Mouse (Mus musculus) megakaryocyte, embryonic 14.5 days (primary cell): ENCODE measurements around the gene Chd5. TPM values are rescaled to one million over a fixed set of nuclear protein-coding genes. Genes with fewer than 3 reads are reported as not detected.

Experiments used
- H3K27me3 ChIP-seq: replicated peaks from 2 replicates; pipeline ENCODE3; 2012; ENCODE audit warnings: inconsistent platforms
- H3K36me3 ChIP-seq: replicated peaks from 2 replicates; pipeline ENCODE3; 2012; ENCODE audit warnings: low read length, inconsistent platforms, mixed read lengths
- H3K4me1 ChIP-seq: 2 replicates; pipeline ENCODE4 v1.6.1; 2012; ENCODE audit warnings: inconsistent platforms
- H3K4me3 ChIP-seq: replicated peaks from 2 replicates; pipeline ENCODE3; 2012; ENCODE audit warnings: moderate library complexity, mild to moderate bottlenecking, inconsistent platforms
- H3K9me3 ChIP-seq: 2 replicates; pipeline ENCODE4 v1.6.1; 2012; ENCODE audit warnings: inconsistent platforms
- FLI1 ChIP-seq: IDR thresholded peaks from 2 replicates; pipeline ENCODE4 v1.6.1; 2012; ENCODE audit warnings: low read length, inconsistent platforms, mixed read lengths
- GATA1 ChIP-seq: IDR thresholded peaks from 3 replicates; pipeline ENCODE4 v1.6.1; 2012; ENCODE audit warnings: mixed read lengths, low read length, inconsistent platforms, borderline replicate concordance
- polyA plus RNA-seq: library from polyadenylated mRNA; stranded (reverse); fragments of >175 nt; gene quantifications from 2 replicates; pipeline ENCODE4 v1.2.3, GENCODE M21; 2012; ENCODE audit warnings: low replicate concordance; ENCODE audit not compliant: insufficient read depth

Chd5 gene
- 1.7 and 4.2 TPM in 2 replicates for polyA plus RNA-seq

DNA sequence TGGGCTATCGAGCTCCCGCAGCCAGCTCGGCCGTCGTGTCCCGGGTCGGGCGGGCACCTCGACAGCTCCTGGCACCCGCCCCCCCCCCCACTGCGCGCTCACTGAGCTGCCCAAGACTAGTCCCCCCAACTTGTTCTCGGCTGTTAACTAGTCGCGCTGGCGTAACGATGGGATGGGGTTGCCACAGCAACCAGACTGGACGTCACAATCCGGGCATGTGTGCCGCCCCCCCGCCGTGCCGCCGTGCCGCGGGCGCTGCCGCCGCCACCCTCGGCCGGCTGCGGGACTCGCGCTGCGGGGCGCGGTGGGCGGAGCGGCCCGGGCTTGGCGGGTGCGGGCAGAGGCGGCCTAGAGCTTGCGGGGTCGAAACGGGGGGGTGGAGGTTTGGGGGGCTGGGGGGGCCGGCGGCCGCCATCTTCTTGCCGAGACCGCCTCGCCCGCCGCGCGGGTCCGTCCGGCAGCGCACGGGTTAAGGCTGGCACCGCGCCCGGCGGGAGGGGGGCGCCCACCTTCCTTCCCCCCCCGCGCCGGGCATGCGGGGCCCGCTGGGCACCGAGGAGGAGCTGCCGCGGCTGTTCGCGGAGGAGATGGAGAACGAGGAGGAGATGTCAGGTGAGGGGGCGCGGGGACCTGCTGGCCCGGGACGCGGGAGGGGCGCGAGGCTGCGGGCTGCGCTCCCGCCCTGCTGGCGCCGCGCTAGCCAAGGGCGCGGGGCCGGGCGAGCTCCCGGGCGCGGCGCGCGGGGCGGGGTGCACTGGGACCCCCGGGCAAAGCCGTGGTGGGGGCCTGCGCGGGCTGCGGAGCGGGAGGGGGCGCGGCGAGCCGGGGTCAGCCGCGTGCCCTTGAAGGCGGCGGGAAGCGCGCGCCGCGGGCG lies at the start of gene Chd5:
Gene Chd5 (plus strand): TSS at position 233 of the 874 bp plus-strand sequence.
- TF ChIP-seq GATA1, result no peak
- TF ChIP-seq FLI1, result no peak
- no peaks in the 10 kb centered on the region for H3K9me3 ChIP-seq
- peaks cover 56% of the 10 kb centered on the region for H3K4me1 ChIP-seq
- H3K36me3 ChIP-seq, result peaks cover 26% of the 10 kb centered on the region
- peak within 1 kb of the TSS; percentile 85 for H3K4me3 ChIP-seq
- H3K27me3 ChIP-seq, result peaks cover 56% of the 10 kb centered on the region

DNA sequence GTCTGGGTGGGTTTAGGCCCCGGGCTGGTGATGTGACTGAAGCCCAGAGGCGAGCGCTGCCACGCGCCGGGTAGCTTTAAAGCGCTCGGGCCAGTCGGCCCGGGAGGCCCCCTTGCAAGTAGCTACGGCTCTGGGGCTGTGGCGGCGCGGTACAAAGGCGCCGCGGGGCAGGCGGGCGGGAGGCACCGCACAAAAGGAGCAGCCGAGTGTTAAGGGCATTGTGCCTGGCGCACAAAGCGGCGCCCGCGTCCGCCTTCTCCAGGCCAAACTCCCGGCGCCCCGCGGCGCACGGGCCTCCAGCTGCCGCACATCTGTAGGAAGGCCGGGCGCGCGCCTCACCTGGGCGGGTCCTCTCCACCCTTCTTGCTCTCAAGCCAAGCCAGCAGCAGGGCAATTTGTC lies 48.1 kb upstream of the Chd5 start:
- Histone ChIP-seq H3K4me1 (peaks cover 51% of the 10 kb centered on the region), H3K9me3 (no peaks in the 10 kb centered on the region; the same call in 1 of the 2 replicates), H3K27me3 (peaks cover 76% of the 10 kb centered on the region), H3K36me3 (no peaks in the 10 kb centered on the region), H3K4me3 (no peak overlapping the region)
- no peak for TF ChIP-seq FLI1
- TF ChIP-seq GATA1, result no peak

GRCm38 (mm10) chr4:152290991-152291390 lies 47.5 kb upstream of the Chd5 start:
- no peaks in the 10 kb centered on the region for H3K36me3 ChIP-seq
- peaks cover 55% of the 10 kb centered on the region for H3K4me1 ChIP-seq
- no peaks in the 10 kb centered on the region; the same call in 1 of the 2 replicates for H3K9me3 ChIP-seq
- peaks cover 70% of the 10 kb centered on the region for H3K27me3 ChIP-seq
- TF ChIP-seq GATA1 (no peak), FLI1 (no peak)
- no peak overlapping the region for H3K4me3 ChIP-seq

DNA sequence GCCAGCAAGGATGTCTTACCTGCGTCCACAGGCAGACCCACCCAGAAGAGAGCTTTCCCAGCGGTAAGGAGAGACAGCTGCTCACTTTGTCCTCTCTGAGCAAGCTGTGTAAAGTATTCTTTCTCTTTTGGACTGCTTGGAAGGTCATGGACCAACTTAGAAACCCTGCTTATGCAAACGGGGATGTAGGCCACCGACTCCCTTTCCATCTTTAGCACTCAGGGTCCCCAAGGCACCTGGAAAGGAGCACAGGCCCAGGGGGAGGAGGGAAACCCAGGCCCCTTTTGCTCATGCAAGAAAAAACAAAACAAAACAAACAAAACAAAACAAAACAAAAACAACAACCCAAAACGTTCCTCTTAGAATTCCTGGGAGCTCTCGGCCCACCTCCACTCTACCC lies 46.9 kb upstream of the Chd5 start, which contains the start of gene Hes3:
Gene Hes3 (minus strand): TSS at position 101 of the 400 bp plus-strand sequence.
- Histone ChIP-seq H3K27me3 (peaks cover 64% of the 10 kb centered on the region), H3K36me3 (no peaks in the 10 kb centered on the region)
- TF ChIP-seq FLI1, result no peak
- TF ChIP-seq GATA1, result no peak

DNA sequence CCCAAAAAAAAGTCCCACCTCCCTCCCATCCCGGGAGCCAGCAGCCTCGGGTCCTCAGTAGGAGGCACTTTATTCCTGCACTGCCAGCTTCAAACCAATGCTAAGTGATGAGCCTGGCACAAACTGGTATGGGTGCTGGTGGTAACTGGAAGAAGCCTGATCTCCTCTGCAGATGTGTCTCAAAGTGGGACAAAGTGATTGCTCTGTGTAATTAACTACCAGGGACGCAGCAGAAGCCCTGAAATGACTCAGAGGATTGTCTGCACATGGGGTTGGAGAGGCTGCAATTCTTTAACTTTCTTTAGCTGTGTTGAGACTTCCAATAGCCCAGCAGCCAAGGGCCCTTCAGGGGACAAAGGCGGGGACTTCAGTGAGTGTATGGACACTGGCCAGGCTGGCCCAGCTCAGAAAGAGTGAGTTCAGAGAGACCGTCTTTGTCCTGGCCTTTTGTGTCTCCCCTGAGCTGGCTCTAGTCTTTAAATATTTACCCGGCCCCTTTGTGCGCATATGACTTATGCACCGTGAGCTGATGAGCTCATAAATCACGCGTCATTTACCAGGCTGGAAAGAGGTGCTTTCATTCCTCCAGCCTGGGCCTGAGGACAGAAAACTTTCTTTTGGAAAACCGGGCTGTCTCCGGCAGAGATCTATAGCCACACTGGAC lies 46.2 kb upstream of the Chd5 start:
- no peaks in the 10 kb centered on the region for H3K36me3 ChIP-seq
- TF ChIP-seq GATA1 (no peak), FLI1 (no peak)
- H3K4me1 ChIP-seq, result peaks cover 48% of the 10 kb centered on the region
- H3K9me3 ChIP-seq, result no peaks in the 10 kb centered on the region; the same call in 1 of the 2 replicates
- H3K27me3 ChIP-seq, result peaks cover 58% of the 10 kb centered on the region
- no peak overlapping the region for H3K4me3 ChIP-seq

More for the DNA sequence above, 46.9 kb upstream of the Chd5 start, which contains the start of gene Hes3:
- H3K9me3 ChIP-seq, result no peaks in the 10 kb centered on the region; the same call in 1 of the 2 replicates
- H3K4me1 ChIP-seq, result peaks cover 54% of the 10 kb centered on the region
- no peak within 1 kb of the TSS for H3K4me3 ChIP-seq

DNA sequence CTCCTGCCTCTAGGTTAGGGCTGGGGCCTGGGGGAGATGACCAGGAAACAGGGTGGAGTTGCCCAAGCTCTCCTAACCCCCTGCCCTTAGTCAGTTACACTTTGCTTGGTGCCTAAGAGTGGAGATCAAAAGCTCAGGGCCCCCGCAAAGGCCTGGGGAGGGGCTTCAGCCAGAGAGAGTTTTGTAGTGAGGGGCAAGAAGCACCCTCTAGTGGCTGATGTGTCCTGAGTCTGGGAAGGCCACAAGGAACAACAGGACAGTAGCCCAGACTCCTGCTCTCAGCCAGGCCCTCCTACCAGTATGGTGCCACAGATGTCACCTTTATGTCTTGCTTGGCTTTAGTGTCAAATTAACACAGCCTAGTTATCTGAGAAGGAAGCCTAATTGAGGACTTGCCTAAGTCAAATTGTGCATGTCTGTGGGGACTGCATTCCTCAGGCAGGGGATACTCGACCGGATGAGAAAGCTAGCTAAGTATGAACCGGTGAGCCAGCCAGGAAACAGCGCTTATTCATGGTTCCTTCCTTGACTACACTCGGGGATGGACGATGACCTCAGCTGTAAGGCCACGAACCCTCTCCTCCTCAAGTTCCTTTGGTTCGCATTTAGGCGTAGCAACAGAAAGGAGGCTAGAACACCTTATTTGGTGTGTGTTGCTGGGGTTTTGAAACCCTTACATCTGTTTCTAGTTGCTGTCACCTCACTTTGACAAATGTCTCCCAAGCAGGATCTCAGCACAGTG lies 44.1 kb upstream of the Chd5 start:
- H3K4me1 ChIP-seq, result peaks cover 59% of the 10 kb centered on the region
- peaks cover 6% of the 10 kb centered on the region for H3K36me3 ChIP-seq
- TF ChIP-seq GATA1 (no peak), FLI1 (no peak)
- peak overlapping the region; percentile 62 for H3K4me3 ChIP-seq
- H3K27me3 ChIP-seq, result peaks cover 42% of the 10 kb centered on the region
- no peaks in the 10 kb centered on the region for H3K9me3 ChIP-seq

DNA sequence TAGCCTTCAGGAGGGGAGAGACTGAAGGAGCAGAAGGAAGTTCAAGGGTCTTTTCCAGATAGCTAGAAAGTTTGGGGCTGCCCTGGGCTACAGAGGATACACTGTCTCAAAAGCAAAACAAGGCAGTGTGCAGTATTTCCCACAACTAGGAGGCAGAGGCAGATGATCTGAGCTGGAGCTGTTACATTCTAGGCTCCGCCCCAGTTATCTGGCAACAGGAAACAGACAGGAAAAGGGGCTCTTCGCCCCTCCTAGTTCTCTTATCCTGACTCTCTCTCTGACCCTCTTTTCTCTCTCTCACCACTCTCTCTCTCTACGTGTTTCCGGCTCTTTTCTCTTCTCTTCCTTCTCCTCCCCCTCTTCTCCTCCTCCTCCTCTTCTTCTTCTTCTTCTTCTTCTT lies 42.5 kb upstream of the Chd5 start:
- H3K4me1 ChIP-seq, result peaks cover 53% of the 10 kb centered on the region
- H3K27me3 ChIP-seq, result peaks cover 27% of the 10 kb centered on the region
- H3K36me3 ChIP-seq, result peaks cover 22% of the 10 kb centered on the region
- H3K9me3 ChIP-seq, result no peaks in the 10 kb centered on the region
- peak overlapping the region; percentile 87 for H3K4me3 ChIP-seq
- TF ChIP-seq FLI1, result 0 out of 2 replicates have a peak, but pooled peaks have one; percentile 21
- TF ChIP-seq GATA1, result no peak

GRCm38 (mm10) chr4:152296371-152296770 lies 42.1 kb upstream of the Chd5 start:
- peaks cover 53% of the 10 kb centered on the region for H3K4me1 ChIP-seq
- peak overlapping the region; percentile 99 for H3K4me3 ChIP-seq
- H3K9me3 ChIP-seq, result no peaks in the 10 kb centered on the region
- TF ChIP-seq GATA1, result no peak
- no peak for TF ChIP-seq FLI1
- peaks cover 23% of the 10 kb centered on the region for H3K27me3 ChIP-seq
- peaks cover 26% of the 10 kb centered on the region for H3K36me3 ChIP-seq
